Mouse (Mus musculus): Measurements from ENCODE around the gene Ap3s2.

DNA sequence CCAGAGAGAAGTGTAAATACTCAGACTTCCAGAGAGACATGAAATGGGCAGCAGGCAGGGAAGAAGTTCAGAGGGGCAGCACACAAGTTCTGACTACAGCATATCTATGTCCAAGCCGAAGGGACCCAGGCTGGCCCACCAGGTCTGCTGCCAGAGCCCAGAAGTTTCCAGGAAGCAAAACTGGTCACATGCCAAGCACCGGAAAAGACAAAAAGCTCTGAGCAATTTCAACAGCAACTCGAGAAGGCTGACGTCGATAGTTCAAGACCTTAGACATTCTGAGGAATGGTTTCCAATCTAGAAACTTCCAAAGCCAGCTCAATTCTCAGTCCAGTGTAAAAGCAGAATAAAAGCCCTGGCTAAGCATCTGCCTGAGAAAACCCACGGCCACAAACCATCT is 88.9 kb downstream of the Ap3s2 start:
- TF ChIP-seq CTCF (IDR thresholded peaks at IDR 0.05; ENCODE audit: extremely low read depth, insufficient read depth, low read length) (no peak), POLR2A (IDR thresholded peaks at IDR 0.05; ENCODE audit: extremely low read depth, insufficient read depth, low read length) (no peak)
